Mouse (Mus musculus) cerebellum, adult 2 months (tissue): ENCODE results near the gene Sirpa. TPM values are rescaled to one million over a fixed set of nuclear protein-coding genes. Genes with fewer than 3 reads are reported as not detected.

Experiments used
- DNase-seq, 2 experiments: peaks; one replicate each; pipeline ENCODE4 v3.0.0; 2021
- H3K27ac ChIP-seq: fragments of 200-500 bp; 2 replicates; pipeline ENCODE4 v1.5.1; 2012; ENCODE audit warnings: low read length, control low read depth, inconsistent platforms; ENCODE audit not compliant: insufficient read depth
- H3K27me3 ChIP-seq: fragments of 200-500 bp; 2 replicates; pipeline ENCODE4 v1.6.1; 2012; ENCODE audit warnings: inconsistent platforms, mild to moderate bottlenecking, low read length, moderate library complexity; ENCODE audit not compliant: control insufficient read depth, insufficient read depth
- H3K4me1 ChIP-seq: fragments of 200-500 bp; 2 replicates; pipeline ENCODE4 v1.6.1; 2011; ENCODE audit warnings: low read length; ENCODE audit not compliant: control insufficient read depth, insufficient read depth
- H3K4me3 ChIP-seq: fragments of 200-500 bp; replicated peaks from 2 replicates; pipeline ENCODE3; 2011; ENCODE audit warnings: mild to moderate bottlenecking, low read depth, low read length, control low read depth; ENCODE audit not compliant: insufficient read depth
- CTCF ChIP-seq: fragments of 200-500 bp; IDR thresholded peaks from 2 replicates; pipeline ENCODE4 v1.5.1; 2011; ENCODE audit warnings: low read depth, mild to moderate bottlenecking, control low read depth, low read length, moderate library complexity, borderline replicate concordance; ENCODE audit not compliant: insufficient read depth
- POLR2A ChIP-seq: fragments of 200-500 bp; IDR thresholded peaks from 2 replicates; pipeline ENCODE4 v1.6.1; 2011; ENCODE audit warnings: low read length, control low read depth, borderline replicate concordance; ENCODE audit not compliant: insufficient read depth
- WGBS: fragments of 180-500 bp; shearing (Covaris S2); methylation state at CpG from one replicate; pipeline ENCODE4 v1.1.7; 2018; 5-methylcytosine and 5-hydroxymethylcytosine counted together
- polyA plus RNA-seq: library from polyadenylated mRNA; depleted of rRNA; stranded (reverse); fragments of >200 nt; gene quantifications from 2 replicates; pipeline ENCODE4 v1.2.3, GENCODE M21; 2012

Gene Sirpa
- polyA plus RNA-seq, 1 experiment: 235 TPM

DNA sequence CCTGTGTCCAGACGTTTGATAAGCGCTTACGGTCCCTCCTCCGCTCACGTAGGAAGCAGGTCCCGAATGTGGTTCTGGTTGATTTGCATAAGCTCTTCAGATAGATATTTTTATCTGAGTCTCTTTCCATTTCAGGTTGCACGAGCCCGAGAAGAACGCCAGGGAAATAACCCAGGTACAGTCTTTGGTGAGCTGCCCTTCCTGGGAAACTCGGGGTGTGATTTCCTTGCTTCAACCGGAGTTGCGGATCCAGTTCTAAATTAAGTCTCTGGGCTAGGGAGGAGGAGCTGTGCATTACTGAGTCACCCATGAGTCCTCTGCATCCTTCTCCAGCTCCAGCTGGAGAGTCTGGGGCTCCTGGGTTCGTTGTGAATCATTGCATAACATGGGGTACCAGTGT lies 35.2 kb downstream of the Sirpa start:
- Histone ChIP-seq H3K4me3 (no peak overlapping the region), H3K4me1 (peaks cover 28% of the 10 kb centered on the region), H3K27ac (no peak overlapping the region), H3K27me3 (no peaks in the 10 kb centered on the region)
- no peak for DNase-seq
- 95% methylated on average over 13 of the region's 13 CpGs for WGBS
- TF ChIP-seq CTCF: no peak
- TF ChIP-seq POLR2A: no peak

DNA sequence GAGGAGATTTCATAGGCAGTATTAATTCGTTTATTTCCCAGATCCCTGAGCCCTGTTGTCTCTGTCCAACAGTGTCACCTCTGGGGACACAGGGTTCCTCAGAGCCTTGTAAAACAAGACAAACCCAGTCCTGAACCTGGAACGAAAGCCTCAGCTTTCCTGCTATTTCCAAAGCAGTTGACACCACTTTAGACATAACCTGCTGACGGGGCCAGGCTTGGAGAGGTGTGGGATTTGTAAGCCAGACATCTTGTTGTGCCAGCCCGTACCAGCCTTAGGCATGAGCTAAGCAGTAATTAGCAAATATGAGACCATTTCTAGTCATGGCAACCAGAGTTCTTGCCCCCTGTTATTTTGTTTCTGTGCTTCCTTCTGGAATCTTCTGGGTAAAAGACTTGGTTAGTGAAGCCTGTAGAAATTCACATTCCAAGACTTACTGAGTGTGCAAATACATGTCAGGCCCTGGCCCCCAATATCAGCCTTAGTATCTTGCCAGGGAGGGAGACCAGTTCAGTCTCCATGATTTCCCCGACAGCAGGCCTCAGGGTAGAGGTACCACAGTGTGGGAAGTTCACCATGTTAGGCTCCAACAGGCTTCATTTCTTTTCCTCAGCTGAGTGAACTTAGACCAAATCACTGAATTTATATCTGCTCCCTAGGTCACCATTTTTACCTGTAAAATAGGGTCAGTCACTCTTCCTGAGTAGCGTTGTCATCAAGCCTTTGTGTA lies 36.0 kb downstream of the Sirpa start:
- no peak for DNase-seq
- Histone ChIP-seq H3K27me3 (no peaks in the 10 kb centered on the region), H3K4me1 (peaks cover 22% of the 10 kb centered on the region), H3K4me3 (no peak overlapping the region), H3K27ac (no peak overlapping the region)
- TF ChIP-seq CTCF (no peak), POLR2A (no peak)
- 97% methylated on average over 6 of the region's 6 CpGs for WGBS

- Histone ChIP-seq H3K4me1 (peaks cover 14% of the 10 kb centered on the region), H3K27me3 (no peaks in the 10 kb centered on the region), H3K4me3 (no peak overlapping the region), H3K27ac (no peak overlapping the region)
- no peak for TF ChIP-seq POLR2A
- TF ChIP-seq CTCF: no peak
- WGBS: 96% methylated on average over 15 of the region's 15 CpGs
- no peak for DNase-seq
Observed at GRCm38 (mm10) chr2:129629786-129630531, 37.3 kb downstream of the Sirpa start.

- Histone ChIP-seq H3K27ac (no peak overlapping the region), H3K4me3 (no peak overlapping the region), H3K27me3 (no peaks in the 10 kb centered on the region), H3K4me1 (peaks cover 12% of the 10 kb centered on the region)
- 95% methylated on average over 3 of the region's 3 CpGs for WGBS
- DNase-seq: no peak
- TF ChIP-seq CTCF: no peak
- no peak for TF ChIP-seq POLR2A
Observed at GRCm38 (mm10) chr2:129630532-129630886, 37.9 kb downstream of the Sirpa start.

- H3K27ac ChIP-seq: no peak overlapping the region
- H3K27me3 ChIP-seq: no peaks in the 10 kb centered on the region
- WGBS: 63% methylated on average over 7 of the region's 7 CpGs
- no peak for DNase-seq
- H3K4me1 ChIP-seq: peaks cover 9% of the 10 kb centered on the region
- H3K4me3 ChIP-seq: no peak overlapping the region
- TF ChIP-seq CTCF: no peak
- no peak for TF ChIP-seq POLR2A
Observed at GRCm38 (mm10) chr2:129630978-129631660, 38.5 kb downstream of the Sirpa start.

GRCm38 (mm10) chr2:129632324-129632723 lies 39.7 kb downstream of the Sirpa start:
- Histone ChIP-seq H3K27ac (no peak overlapping the region), H3K4me3 (no peak overlapping the region), H3K4me1 (no peaks in the 10 kb centered on the region; the same call in 1 of the 2 replicates), H3K27me3 (no peaks in the 10 kb centered on the region)
- no peak for DNase-seq
- TF ChIP-seq CTCF: no peak
- TF ChIP-seq POLR2A: no peak
- WGBS: 89% methylated on average over 7 of the region's 7 CpGs

GRCm38 (mm10) chr2:129633077-129633732 lies 40.6 kb downstream of the Sirpa start:
- 70% methylated on average over 9 of the region's 9 CpGs for WGBS
- Histone ChIP-seq H3K4me3 (no peak overlapping the region), H3K4me1 (no peaks in the 10 kb centered on the region; the same call in 1 of the 2 replicates), H3K27me3 (no peaks in the 10 kb centered on the region), H3K27ac (no peak overlapping the region)
- no peak for DNase-seq
- TF ChIP-seq CTCF (no peak), POLR2A (no peak)
